Mouse (Mus musculus) heart, adult 11 months (tissue): ENCODE measurements at regions not wholly inside any gene's neighbourhood (a gene's known extent, or its start where the extent isn't known, plus 50 kb on each side); places are given as distances from the start of the nearest gene placed in this dataset.

ENCODE experiments used
- DNase-seq: peaks from one replicate; pipeline ENCODE4 v3.0.0; 2022

DNA sequence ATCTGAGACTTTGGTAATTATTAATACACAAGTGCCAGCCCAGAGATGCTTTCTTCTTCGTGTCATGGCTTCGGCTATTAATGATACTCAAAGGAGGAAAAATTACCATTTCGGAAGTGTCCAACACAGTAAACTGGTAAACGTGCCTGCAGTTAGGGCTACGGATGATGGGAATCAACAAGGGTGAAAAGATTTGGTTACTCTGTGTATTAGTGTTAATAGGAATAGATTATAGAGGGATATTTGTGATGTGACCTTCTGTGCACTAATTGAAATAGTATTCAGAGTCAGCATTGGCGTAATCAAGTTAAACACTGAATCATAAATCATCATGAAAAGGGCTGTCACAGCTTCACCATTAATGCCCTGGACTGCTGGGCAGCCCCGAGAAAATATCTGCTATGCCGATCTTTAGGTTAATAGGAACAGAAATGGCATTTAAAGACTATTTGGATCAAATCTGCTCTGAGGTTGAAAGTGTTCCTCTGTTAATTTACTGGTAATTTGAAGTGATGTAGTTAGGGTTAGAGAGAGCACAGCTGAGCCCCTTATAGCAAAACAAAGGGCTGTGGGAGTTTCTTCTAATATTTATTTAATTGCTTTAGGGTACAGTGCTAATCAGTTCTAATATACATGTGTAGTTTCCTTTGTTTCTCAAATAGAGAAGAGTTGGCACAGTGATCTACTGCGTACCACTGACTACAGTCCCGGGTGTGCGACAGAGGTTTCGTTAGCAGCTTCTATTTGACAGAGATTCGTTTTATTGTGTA, 160.7 kb downstream of the Rpl36a-ps1 start:
- no peak for DNase-seq

DNA sequence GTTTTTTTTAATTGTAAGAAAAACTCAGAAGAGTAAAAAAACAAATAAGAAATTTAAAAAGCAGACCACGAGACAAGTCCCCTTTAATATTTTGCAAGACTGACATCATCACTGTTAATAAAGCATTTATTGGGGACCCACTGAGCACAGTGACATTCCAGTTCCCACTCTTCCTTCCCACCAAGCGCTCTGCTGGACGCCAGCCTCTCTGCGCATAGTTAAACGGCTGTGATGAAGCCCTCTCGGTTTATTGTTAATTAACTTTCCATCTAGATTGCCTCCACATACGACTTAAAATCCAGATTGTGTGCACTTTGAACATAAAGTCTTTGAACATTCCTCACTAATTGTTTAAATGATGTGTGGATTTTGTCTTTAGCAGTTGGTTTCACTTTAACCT, 161.7 kb downstream of the Rpl36a-ps1 start:
- no peak for DNase-seq

DNA sequence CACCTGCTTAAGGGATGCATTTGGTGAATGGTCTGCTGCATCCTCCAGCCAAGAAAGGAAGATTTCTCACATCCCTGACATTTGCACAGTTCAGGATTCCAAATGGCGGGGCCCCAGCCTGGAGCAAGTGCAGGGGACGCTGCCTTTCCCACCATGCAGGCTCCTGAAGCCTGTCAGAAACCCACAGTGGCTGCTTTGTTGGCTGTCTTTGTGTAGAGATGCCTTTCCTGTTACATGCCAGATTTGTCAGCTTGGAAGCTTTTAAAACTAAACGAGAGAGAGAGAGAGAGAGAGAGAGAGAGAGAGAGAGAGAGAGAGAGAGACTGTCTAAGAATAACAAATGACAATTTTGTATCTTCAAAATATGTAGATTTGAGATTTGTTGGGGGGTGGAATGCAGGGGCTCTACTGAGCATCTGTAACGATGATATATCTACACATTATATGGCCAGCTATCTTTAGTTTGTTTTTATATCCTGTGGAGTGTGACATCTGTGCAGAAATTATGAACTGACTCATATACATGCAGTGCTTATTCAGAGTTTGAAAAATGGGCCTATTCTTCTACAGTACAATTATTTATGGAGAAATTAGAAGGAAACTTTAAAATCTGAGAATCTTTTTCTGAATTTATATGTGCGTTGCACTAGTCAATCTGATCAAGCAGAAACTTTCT, 164.0 kb downstream of the Rpl36a-ps1 start:
- no peak for DNase-seq

DNA sequence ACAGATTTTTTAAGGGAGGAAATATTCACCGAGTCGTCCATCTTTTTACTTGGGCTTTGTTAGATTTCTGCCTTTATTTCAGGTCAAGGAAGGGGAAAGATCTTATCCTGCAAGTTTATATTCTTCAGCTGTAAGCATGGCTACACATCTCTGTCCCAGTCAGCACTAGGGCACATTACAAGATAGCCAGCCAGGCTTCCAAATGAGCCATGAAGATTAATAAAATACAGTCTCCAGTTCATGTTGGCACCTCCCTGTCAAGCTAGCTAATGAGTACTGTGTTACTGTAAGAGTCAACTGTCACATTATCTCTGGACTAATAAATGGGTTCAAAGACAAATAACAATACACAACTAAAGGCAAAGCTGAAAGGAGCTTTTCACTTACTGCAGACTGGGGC, 166.6 kb downstream of the Rpl36a-ps1 start:
- no peak for DNase-seq

DNA sequence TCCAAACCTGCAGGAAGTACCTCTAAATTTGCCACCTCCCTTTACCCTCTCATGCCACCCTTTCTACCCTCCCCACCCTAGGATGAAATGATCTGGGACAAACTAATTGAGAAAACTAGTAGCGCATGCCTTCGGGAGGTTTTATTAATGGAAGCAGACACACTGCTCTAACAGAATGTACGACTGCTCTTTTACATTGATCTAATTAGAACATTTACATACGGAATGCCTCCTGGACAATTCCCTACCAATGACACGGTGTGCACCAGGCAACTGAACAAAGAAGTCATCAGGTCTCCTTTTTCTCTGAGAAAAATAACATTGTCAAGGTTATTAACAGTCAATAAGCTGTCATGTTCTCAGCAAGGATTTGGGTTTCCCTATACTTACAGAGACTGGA, 180.5 kb downstream of the Rpl36a-ps1 start:
- no peak for DNase-seq

DNA sequence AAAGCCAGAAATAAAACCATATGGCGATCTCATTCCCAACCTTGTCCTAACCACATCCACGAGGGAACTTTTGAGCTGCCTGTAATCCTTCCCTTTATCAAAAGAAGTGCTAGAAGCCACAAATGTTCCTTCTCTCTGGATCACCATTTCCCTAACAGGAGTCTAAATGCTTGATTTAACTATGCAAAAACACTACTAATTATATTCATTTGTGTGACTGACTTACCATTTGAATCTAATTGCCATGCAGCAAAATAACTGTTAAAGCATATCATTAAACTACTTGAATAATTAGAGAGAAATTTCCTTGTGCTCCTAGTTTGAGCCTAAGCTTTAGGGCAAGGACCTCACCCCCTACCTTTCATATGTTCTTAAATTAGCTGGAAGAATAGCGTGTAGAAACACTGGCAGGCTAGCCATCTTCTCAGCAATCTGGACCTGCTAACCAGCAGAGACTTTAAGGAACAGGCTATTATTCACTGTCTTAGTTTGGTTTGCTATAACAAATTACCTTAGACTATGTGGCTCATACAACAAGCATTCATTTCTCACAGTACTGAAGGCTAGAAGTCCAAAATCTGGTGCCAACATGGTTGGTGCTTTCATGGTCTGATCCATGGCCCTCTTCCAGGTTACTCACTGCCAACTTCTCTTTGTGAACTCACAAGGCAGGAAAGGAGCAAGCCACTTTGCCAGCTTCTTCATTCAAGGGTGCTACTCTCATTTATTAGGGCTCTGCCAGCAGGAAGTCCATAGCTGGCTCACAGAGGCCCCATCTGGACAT, 183.7 kb downstream of the Rpl36a-ps1 start:
- peak; percentile 52 for DNase-seq

DNA sequence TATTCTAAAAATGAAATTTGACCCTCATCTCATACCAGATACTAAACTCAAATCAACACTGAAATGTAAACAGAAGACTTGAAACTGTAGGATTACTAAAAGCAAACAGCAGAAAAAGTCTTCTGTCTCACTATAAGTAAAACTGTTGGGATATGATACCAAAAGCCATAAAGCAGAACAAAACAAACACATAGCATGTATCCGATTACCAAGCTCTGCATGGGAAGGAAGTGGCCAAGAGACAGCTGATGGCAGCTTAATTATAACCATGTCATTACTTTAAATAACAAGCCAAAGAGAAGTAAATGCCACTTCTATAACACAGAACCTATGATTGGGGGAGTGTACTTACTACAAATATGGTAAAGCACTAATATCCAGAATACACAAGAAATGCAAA, 186.0 kb downstream of the Rpl36a-ps1 start:
- no peak for DNase-seq

DNA sequence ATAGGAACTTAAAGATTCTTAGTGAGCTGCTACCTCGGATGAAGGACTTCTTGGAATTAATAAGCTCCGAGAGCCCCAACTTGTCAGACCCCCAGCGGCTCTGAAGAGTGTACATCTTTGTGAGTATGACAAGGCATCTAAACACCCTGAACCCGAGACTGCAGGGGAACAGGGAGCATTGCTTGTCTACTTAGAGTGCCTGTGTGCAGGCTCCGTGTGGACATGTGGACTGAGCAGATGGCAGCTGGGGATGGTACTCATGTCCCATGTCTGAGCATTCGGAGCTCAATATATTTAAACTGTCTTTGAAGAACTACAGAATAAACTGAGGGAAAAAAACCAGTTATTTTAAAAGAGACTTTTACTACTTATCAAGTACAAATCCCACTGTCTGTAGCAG, 189.1 kb downstream of the Rpl36a-ps1 start:
- DNase-seq = peak; percentile 61

DNA sequence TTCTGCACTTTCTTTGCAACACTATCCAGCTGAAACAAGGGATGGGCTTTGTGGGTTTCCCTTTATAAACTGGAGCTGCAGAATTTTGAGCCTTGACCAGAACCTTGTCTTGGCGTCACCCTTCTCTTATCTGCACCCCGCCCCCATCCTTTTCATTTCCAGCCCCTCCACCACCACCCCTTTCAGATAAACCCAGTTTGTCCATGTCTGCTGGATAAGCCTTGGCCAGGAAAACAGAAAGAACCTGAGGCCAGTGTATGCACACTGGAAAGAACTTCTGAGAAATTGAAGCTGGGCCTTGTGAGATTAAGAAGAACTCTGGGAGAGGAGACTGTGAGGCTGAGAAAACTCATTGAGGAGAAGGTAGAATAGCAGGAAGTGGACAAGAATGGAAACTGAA, 192.8 kb downstream of the Rpl36a-ps1 start:
- DNase-seq = peak; percentile 68

DNA sequence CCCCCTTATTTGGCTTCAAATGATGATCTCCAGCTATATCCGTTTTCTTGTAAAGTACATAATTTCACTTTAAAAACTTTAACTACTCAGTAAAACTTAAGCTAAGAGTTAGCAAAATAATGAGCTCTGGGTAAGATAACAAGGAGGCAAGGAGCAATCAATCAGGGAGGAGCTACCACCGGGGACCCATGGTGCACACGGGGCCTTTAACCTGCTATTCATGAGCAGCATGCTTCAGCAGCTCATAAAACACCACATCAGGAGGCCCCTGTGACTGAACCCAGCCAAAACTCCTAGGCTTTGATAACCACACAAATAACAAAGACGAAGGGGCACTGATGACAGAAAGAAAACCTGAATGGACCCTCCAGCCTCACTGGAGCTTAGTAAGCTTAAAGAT, 202.1 kb downstream of the Rpl36a-ps1 start:
- DNase-seq = no peak

DNA sequence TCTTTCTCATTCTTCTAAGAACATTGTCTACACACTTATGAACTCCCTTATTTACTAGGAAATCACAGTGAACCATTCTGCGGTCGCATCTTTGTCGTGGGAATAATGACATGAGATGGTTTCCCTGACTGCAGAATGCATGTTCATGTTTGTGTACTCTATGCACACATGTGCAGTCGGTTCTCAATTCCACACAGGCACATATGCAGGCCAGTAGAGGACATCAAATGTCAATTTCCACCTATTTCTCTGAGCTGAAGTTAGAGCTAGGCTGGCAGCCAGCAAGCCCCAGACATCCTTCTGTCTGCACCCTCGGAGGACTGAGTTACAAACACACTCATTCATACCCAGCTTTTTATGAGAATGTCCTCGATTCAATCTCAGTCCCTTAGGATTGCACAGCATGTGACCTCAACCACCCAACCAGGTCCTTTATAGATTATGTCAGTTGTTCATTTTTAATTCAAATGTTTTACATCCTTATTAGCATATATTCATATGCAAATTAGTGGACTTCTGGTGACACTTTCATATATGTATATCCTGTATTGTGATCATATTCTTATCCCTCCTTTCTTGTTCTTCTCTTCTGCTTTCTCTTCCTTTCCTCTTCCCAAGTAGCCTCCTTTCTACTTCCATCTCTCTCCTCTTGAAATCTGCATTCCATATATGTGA, 202.7 kb downstream of the Rpl36a-ps1 start:
- DNase-seq = peak; percentile 59

DNA sequence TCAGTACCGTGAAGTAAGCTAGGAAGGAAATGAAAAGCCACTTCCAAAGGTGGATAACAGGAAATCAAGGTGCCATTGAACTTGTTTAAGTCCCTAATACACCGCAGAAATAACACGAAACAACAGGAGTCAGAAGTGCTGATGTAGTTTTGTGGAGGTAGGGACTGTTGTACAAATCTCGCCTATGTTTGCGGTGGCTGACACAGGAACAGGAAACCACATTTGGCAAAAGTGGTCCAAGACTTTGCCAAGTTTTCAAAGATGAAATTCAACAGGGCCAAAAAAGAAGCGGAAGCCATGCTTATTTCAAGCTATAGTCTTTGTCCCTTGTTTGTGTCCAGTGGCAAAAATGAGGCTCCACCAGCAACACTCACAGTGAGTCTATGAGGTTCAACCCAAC, 204.3 kb downstream of the Rpl36a-ps1 start:
- no peak for DNase-seq

DNA sequence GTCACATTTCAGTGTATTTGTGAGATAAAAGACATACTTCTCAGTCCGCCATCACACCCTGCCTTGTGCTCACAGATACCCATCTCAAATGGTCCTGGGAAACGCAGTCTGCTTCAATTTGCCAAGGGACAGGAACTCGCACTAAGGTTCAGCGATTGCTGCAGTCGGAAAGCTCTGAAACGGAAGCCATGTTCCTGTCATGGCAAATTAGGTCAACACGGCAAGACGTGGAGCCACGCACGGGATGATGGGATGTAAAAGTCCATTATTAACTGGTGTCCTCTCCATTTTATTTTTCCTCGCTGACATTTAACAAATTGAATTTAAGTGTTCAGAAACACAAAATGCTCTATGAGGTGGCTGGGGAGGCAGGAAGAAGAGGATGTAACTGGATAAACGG, 212.4 kb downstream of the Rpl36a-ps1 start:
- no peak for DNase-seq

DNA sequence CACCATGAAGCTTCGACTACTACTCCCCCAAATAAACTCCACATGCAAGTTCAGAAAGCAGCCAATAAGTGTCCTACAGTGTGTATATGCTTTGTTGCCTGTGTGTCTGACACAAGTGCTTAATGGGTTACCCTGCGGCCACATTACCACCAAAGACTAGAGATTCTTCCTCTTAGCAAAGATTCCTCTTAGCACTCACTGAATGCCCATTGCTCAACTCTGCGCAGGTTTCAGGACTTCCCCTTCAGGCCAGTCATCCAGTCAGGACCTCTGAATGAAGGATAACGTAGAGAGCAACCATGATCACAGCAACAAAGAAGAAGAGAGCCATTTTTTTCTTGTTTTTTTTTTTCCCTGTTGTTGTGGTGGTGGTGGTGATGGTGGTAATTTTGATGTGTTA, 222.0 kb downstream of the Rpl36a-ps1 start:
- DNase-seq = no peak

DNA sequence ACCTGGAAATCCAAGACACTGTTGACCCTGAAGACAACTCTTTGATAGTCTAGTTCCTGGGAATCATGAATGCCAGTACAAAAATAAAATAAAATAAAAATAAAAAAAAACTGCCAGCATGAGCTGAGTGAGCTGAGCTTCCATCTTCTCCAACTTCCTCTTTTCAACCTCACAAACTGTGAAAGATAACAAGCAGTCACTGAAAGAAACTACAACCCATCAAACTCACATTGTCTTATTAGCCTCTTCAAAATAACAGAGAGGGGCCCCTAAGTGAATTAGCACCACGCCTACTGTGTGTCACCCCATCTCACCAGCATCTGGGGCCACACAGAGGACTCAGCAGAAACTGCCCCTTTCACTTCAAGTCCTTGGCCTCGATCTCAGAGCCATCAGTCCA, 225.3 kb downstream of the Rpl36a-ps1 start:
- no peak for DNase-seq

DNA sequence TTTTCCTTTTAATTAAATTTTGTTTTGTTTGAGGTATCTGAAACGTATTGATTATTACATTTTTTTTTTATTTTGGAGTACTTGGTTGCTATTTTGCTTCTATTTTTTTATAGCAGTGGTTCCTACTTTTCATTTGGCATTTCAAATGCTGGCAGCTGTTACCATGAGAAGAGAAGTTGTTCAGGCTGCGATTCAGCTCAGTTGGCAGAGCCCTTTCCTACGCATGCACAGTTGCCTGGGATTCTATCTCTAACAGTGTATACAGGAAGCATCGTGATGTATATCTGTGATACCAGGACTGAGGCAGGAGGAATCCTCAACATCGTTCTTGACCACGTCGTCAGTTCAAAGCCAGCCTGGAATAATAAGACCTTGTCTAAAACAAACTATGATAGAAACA, 226.6 kb downstream of the Rpl36a-ps1 start:
- DNase-seq = no peak

DNA sequence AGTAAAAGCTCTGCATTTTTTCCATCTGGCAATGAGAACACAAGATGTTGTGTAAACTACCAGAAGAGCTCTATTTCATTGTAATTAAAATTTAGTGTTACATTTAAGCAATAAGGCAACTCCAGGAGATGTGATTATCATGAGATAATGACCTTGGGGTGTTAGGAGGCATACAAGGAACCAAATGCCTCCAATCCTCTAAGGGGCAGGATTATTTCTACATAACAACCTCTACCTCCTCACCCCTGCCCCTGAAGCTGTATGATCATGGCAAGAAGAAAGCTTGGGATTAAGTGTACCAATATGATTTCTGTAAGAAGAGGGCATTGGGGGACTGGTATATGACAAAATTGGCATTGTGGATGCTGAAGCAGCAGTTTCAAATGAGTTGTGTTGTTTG, 228.8 kb downstream of the Rpl36a-ps1 start:
- DNase-seq = no peak

DNA sequence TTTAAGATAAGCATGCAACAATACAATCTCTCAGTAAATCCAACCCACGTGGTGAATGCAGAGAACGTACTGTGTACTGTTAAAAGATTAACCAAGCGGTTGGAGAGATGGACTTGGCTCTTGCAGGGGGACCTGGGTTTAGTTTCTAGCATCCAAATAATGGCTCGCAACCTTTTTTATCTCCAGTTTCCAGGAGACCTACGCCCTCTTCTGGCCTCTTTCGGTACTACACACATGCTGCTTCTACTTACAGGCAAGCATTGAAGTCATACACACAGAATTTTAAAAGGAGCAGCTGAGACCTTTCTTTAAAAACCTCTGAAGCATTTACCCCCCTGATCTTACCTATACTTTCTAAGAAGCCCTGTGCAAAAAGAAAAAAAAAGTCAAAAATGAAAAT, 243.4 kb downstream of the Rpl36a-ps1 start:
- no peak for DNase-seq

DNA sequence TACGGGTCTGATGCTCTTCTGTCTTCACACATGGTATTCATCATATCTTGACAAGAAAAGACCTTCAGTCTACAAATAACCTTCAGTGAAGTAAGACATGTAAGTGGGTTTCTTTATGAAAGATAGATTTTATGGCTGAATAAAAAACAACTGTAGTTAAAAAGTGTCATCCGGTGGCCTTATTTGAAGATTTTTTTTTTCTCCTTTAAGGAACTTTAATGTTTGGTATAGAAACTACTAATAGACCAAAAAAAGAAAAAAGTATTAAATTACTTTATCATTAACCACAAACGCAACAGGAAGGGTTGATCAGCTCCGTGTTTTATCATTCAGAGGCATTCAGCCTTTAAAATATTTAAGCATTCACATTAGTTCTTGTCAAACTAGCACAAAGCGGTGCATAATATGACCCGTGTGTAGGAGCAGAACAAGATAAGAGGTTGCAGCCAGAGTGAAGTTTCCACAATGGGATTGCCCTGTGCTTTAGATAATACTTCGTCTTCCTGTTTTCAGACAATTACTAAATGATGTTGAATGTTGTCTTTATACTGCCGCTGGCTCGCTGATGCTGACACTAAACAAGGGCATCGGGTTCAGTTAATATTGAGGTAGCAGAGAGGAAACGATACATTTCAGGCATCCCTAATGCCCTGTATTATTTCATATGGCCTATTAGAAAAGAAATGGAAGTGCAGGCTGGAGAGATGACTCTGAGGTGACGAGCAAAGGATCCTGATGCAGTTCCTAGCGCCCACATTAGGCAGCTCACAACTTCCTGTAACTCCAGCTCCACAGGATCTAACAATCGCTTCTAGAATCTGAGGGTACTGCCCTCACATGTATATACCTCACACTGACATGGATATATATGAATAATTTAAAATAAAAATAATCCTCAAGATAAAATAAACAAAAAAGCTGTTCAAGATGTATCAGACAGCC, 244.8 kb downstream of the Rpl36a-ps1 start:
- DNase-seq = no peak

DNA sequence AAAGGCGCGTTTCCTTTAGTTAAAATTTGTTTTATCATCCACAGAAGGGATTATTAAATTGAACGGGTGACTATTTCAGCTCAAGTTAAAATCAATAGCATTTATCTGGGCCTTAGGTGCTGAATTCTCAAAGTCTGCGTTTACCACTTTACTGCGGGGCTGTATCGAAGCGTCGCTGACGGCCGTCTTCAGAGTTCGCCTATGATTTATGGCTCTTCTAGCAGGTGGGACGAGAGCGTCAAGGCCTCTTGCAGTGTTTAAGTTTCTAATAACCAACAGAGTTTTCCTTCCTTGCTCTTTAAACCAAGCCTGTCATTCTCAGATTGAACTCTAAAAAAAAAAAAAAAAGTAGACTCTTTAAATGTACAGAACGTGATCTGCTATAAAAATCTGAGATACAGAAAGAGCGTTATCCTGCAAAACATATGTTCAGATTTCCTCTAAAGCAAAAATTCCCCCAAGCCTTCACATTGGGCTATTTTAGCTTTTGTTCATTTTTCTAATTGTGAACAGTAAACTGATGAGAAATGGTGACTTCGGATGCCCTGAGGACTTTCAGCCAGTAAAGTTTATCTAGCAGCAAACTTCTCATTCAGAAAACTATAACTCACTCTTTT, 246.9 kb downstream of the Rpl36a-ps1 start:
- no peak for DNase-seq

DNA sequence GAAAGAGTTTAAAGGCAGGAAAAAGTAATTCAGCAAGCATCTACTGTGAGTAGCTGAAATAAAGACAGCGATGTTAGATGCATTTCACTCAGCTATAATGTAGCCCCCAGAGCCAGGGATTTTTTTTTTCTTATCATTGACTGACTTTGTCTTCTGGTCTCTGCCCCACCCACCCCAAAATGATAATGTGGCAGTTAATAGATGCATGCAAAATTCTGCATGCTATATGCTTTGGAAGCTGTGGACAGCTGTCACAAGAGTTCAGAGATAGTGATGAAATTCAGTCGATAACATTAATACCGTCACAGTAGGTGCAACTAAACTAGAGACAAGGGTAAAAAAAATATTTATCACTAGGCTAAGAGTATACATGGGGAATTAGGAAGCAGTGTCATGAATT, 263.7 kb downstream of the Rpl36a-ps1 start:
- DNase-seq = no peak

DNA sequence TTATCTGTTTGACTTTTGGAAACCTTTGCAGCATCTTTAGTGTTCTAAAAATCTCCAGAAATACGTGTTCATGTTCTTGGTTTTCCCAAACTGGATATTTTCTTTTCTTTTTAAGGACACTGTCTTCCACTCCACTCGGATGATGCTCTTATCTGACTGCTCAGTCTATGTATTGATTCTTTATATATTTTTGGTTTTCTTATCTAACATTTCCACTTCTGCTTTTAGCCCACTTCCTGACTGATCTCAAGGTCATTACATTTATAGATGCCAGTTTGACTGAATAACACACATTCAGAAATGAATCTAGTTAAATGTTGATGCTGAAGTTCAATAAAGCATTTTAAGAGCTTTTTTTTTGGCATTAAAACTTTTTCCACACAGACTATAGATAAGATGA, 265.3 kb downstream of the Rpl36a-ps1 start:
- DNase-seq = no peak
